Mouse (Mus musculus): ENCODE data around the gene Engase.

The Engase gene

GRCm38 (mm10) chr11:118488907-118489270 lies 12.3 kb downstream of the Engase start:
- no peak for DNase-seq (ENCODE audit: low read depth)

GRCm38 (mm10) chr11:118490566-118491218 lies 14.1 kb downstream of the Engase start:
- DNase-seq (ENCODE audit: low read depth), result no peak

- DNase-seq (ENCODE audit: low read depth), result no peak
These were observed 14.6 kb downstream of the Engase start for GRCm38 (mm10) chr11:118491230-118491629.

- DNase-seq (ENCODE audit: low read depth), result no peak
These were observed 16.8 kb downstream of the Engase start for GRCm38 (mm10) chr11:118493458-118493857.

GRCm38 (mm10) chr11:118494001-118494737 lies 17.5 kb downstream of the Engase start:
- DNase-seq (ENCODE audit: low read depth), result no peak

GRCm38 (mm10) chr11:118495065-118495464 lies 18.4 kb downstream of the Engase start:
- no peak for DNase-seq (ENCODE audit: low read depth)

- no peak for DNase-seq (ENCODE audit: low read depth)
These were observed 19.5 kb downstream of the Engase start for GRCm38 (mm10) chr11:118496066-118496689.

GRCm38 (mm10) chr11:118502990-118503389 lies 26.4 kb downstream of the Engase start:
- DNase-seq (ENCODE audit: low read depth), result no peak

- no peak for DNase-seq (ENCODE audit: low read depth)
These were observed 27.0 kb downstream of the Engase start for GRCm38 (mm10) chr11:118503418-118504179.

- DNase-seq (ENCODE audit: low read depth), result no peak
These were observed 27.5 kb downstream of the Engase start for GRCm38 (mm10) chr11:118504180-118504454.

- DNase-seq (ENCODE audit: low read depth), result no peak
These were observed 30.5 kb downstream of the Engase start for GRCm38 (mm10) chr11:118507095-118507494.

- DNase-seq (ENCODE audit: low read depth), result peak; percentile 14
These were observed 31.3 kb downstream of the Engase start for GRCm38 (mm10) chr11:118507904-118508303.

GRCm38 (mm10) chr11:118508341-118508740 lies 31.7 kb downstream of the Engase start:
- DNase-seq (ENCODE audit: low read depth), result no peak

GRCm38 (mm10) chr11:118511851-118512250 lies 35.2 kb downstream of the Engase start:
- DNase-seq (ENCODE audit: low read depth), result no peak

- DNase-seq (ENCODE audit: low read depth), result no peak
These were observed 35.8 kb downstream of the Engase start for GRCm38 (mm10) chr11:118512257-118512910.

GRCm38 (mm10) chr11:118517924-118518323 lies 41.3 kb downstream of the Engase start:
- DNase-seq (ENCODE audit: low read depth), result no peak

GRCm38 (mm10) chr11:118518743-118519142 lies 42.1 kb downstream of the Engase start:
- DNase-seq (ENCODE audit: low read depth), result no peak

- DNase-seq (ENCODE audit: low read depth), result no peak
These were observed 43.6 kb downstream of the Engase start for GRCm38 (mm10) chr11:118520251-118520650.

- DNase-seq (ENCODE audit: low read depth), result no peak
These were observed 44.3 kb downstream of the Engase start for GRCm38 (mm10) chr11:118520932-118521331.

GRCm38 (mm10) chr11:118523496-118524145 lies 47.0 kb downstream of the Engase start:
- DNase-seq (ENCODE audit: low read depth), result no peak

GRCm38 (mm10) chr11:118525059-118525458 lies 48.4 kb downstream of the Engase start:
- DNase-seq (ENCODE audit: low read depth), result no peak

GRCm38 (mm10) chr11:118528761-118529160 lies 52.1 kb downstream of the Engase start:
- no peak for DNase-seq (ENCODE audit: low read depth)
